Mouse (Mus musculus): ENCODE results near the gene Cabp4.

The Cabp4 gene

GRCm38 (mm10) chr19:4143759-4144268 is at the start of gene Cabp4:
Cabp4 (minus strand) TSS chr19:4144033.
- no peak for DNase-seq

GRCm38 (mm10) chr19:4193129-4193528 is 49.3 kb upstream of the Cabp4 start:
- DNase-seq, result peak in 1 of 2 experiments; percentile 44

GRCm38 (mm10) chr19:4192251-4192985 is 48.6 kb upstream of the Cabp4 start:
- DNase-seq, result peak in 1 of 2 experiments; percentile 39

DNA sequence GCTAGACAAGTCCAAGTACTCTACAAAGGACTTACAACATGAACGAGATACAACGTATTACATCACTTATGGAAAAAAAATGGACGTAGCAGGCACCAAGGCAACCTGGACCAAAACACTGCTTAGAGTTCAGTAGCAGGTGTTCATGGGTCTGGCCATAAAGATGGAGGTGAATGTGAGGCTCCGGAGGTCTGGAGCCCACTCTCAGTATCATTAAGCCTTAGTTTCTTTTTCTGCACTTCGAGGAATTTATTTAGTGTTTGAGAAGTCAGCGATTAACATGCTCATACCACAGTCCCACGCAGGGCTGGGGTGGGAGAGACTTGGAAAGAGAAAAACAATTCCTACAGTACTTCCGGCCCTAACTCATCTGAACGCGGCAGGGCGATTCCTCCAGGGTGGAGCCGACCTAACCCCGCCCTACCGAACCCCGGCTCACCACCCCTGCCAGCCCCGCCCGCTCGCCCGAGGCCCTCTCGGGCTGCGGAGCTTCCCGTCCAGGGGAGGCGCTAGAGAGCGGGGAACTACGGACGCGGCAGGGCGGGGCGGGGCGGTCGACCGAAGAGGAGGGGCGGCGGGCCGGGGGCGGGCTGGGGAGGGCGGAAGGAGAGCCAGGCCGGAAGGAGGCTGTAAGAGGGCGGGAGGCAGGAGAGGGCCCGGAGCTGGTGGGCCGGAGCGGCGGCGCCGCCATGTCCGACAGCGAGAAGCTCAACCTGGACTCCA is 47.9 kb upstream of the Cabp4 start, which contains the start of gene Ppp1ca:
TSS of gene Ppp1ca (plus strand) at position 538 of the 723 bp plus-strand sequence.
- peak; percentile 99 for DNase-seq

- no peak for DNase-seq
These were observed 47.0 kb upstream of the Cabp4 start, which contains the start of gene Tbc1d10c for GRCm38 (mm10) chr19:4190831-4191334. Tbc1d10c (minus strand) TSS chr19:4191284.

- no peak for DNase-seq
These were observed 45.3 kb upstream of the Cabp4 start for GRCm38 (mm10) chr19:4189051-4189620.

- DNase-seq, result no peak
These were observed 43.5 kb upstream of the Cabp4 start for GRCm38 (mm10) chr19:4187303-4187702.

GRCm38 (mm10) chr19:4184976-4185975 is 41.4 kb upstream of the Cabp4 start:
- no peak for DNase-seq

DNA sequence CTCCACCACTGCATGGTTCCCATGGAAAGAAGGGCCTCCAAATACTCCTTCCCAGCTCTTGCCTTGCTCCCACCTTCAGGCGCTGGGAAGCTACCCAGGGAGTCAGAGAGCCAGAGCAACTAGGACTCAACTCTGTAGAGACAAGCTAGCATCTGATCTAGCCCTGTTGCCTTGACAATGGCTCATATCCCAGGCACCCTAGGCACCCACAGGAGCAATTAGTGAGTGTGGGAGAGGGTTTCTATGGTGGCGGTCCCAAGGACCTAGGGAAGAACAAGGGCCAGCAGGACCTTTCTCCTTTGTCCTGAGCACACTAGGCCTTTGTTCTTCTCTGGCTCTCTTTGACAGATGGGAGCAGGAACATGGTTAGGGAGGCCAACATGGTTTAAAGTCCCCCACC is 39.9 kb upstream of the Cabp4 start:
- no peak for DNase-seq

DNA sequence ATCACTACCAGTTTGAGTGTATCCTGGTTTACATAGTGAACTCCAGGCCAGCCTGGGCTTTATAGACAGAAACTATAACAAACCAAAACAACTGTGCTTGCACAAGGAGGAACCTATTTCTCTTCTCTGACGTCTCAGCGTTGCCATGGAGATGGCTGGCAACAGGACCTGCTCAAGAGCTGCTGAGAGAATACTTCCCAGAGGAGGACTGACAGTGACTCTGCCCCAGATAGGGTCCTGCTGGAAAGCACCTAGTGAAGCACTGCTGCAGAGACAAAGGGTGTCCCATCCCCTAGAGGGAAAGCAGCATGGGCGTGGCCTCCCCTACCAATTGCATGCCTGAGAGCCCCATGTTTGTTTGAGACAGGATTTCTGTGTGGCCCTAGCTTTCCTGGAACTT is 38.1 kb upstream of the Cabp4 start:
- DNase-seq, result peak; percentile 41 to 58

- no peak for DNase-seq
These were observed 36.6 kb upstream of the Cabp4 start for GRCm38 (mm10) chr19:4180411-4180810.

DNA sequence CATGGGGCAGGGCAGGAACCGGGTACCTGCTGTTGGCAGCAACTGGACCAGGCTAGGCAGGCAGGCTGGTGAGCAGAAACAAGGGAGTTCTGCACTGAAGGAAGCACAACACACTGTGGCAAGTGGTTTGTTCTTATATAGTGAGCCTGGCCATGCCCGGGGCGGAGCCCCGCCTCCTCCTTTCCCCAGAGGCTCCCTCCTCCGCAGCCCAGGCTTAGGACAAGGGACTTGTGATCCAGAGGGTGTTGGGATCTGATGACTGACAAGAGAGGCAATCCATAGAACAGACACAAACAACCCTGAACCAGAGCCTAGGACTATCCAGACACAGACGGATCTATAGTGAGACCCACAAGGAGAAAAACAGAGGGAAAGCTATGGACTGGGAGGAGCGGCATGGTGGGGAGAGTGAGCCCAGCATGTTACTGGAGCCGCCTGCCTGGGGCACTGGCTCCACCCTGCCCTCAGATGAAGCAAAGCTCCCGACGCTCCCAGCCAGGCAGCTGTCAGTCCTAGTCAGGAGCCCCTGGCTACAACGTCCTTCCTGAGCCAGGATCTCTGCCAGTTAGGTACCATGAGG is 31.6 kb upstream of the Cabp4 start, which contains the start of gene Carns1:
TSS of gene Carns1 (minus strand) at position 112 of the 580 bp plus-strand sequence.
- DNase-seq, result peak in 1 of 2 experiments; percentile 43

- DNase-seq, result peak in 1 of 2 experiments; percentile 13
These were observed 29.1 kb upstream of the Cabp4 start for GRCm38 (mm10) chr19:4172925-4173324.

GRCm38 (mm10) chr19:4171393-4172290 is 27.8 kb upstream of the Cabp4 start:
- peak; percentile 39 to 51 for DNase-seq

- DNase-seq, result peak; percentile 10 to 19
These were observed 27.0 kb upstream of the Cabp4 start for GRCm38 (mm10) chr19:4170723-4171392.

- DNase-seq, result peak in 1 of 2 experiments; percentile 81
These were observed 26.0 kb upstream of the Cabp4 start for GRCm38 (mm10) chr19:4169810-4170209.

DNA sequence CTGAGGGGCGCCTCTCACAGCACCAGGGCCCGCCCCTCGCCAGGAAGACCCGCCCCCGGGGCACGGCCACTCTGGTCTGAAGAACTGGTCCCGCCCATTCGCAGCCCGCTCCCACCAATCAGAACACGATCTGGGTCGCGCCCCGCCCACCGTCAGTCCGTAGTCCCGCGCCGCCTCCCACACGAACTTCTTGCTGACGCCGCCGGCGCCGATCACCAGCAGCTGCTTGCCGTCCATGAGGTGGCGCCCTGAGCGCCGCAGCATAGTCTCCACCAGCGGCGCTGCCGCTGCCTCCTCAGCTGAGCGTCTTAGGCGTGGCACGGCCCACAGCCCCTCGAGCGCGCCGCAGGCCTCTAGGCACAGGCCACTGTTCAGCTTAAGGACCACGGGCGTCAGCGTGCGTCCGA is 25.5 kb upstream of the Cabp4 start:
- peak; percentile 100 for DNase-seq

DNA sequence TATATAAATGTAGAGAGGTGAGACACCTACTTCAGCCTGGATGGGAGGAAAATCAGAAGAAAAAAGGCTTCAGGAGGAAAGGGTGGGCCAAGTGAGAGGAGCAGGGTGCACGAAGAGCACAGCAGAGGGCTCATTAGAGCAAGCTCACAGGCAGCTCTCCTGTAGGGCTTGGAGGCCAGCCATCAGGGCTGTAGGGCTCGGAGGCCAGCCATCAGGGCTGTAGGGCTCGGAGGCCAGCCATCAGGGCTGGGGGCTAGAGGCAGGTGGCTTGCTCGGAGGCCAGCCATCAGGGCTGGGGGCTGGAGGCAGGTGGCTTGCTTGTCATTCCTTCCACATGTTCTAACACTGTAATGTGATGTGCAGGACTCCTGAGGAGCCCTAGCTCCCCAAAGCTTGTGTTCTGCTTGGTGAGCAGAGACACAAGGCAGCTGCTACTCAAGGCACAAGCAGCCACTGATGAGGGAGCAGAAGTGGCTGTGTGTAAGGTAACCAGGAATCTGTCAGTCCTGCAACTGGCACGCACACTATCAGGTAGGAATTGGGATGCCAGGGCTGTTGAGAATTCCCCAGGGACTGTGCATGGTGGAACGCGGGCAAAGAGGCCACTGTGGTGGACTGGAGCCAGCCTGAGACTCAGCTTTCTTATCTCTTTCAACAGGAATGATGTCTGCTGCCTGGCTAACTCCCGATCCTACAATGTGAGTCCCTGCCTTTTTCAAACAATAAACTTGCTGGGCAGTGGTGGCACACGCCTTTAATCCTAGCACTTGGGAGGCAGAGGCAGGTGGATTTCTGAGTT is 23.0 kb upstream of the Cabp4 start:
- peak; percentile 45 to 59 for DNase-seq

DNA sequence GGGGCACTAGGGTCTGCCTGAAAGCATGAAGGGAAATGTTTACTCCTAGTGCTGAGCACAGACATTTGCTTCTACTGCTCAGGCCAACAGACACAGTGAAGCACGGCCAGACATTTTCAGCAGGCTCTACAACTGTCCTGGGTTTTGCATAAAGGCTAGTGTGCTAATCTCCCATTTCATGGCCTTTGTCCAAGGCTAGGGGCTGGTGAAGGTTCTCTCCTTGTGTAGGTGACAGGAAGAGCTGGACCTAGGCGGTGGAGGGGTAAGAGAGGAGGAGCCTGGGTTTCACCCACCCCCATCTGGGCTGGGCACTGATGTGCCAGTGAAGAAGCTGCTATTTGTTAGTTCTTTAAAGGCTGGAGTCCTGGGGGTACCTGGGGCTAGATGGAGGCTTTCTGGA is 20.9 kb upstream of the Cabp4 start:
- DNase-seq, result peak in 1 of 2 experiments; percentile 34
